Mouse (Mus musculus): Measurements from ENCODE around the gene Phactr2.

GRCm38 (mm10) chr10:13300196-13300595 is 174.0 kb downstream of the Phactr2 start:
- TF ChIP-seq POLR2A (IDR thresholded peaks at IDR 0.05; ENCODE audit: low read depth, low read length) (no peak), CTCF (IDR thresholded peaks at IDR 0.05; ENCODE audit: extremely low read depth, insufficient read depth, insufficient read length, insufficient replicate concordance) (no peak)
